Mouse (Mus musculus) heart, embryonic 13.5 days (tissue): ENCODE measurements at regions not wholly inside any gene's neighbourhood (a gene's known extent, or its start where the extent isn't known, plus 50 kb on each side); places are given as distances from the start of the nearest gene placed in this dataset.

ENCODE experiments used
- ATAC-seq: fragments of 200-750 bp; cut with Nextera tagmentation; 2 replicates; pipeline ENCODE4 v1.8.0; 2017; ENCODE audit warnings: moderate TSS enrichment; ENCODE audit not compliant: insufficient number of reproducible peaks, low FRiP score, low TSS enrichment; ENCODE audit errors: extremely low read depth
- H3K27ac ChIP-seq: fragments of 300-500 bp; sonication (generic); replicated peaks from 2 replicates; pipeline ENCODE4 v1.5.1; 2015; ENCODE audit warnings: moderate library complexity, mild to moderate bottlenecking, inconsistent platforms
- H3K27me3 ChIP-seq: fragments of 300-500 bp; sonication (generic); replicated peaks from 2 replicates; pipeline ENCODE4 v1.6.1; 2015; ENCODE audit warnings: mild to moderate bottlenecking, inconsistent platforms
- H3K36me3 ChIP-seq: fragments of 300-500 bp; sonication (generic); 2 replicates; pipeline ENCODE4 v1.6.1; 2015; ENCODE audit warnings: mild to moderate bottlenecking, inconsistent platforms
- H3K4me1 ChIP-seq: fragments of 300-500 bp; sonication (generic); 2 replicates; pipeline ENCODE4 v1.6.1; 2015; ENCODE audit warnings: inconsistent platforms
- H3K4me2 ChIP-seq: fragments of 300-500 bp; sonication (generic); 2 replicates; pipeline ENCODE4 v1.6.1; 2015; ENCODE audit warnings: inconsistent platforms, mild to moderate bottlenecking, moderate library complexity
- H3K4me3 ChIP-seq: fragments of 300-500 bp; sonication (generic); 2 replicates; pipeline ENCODE4 v1.5.1; 2015; ENCODE audit warnings: moderate library complexity, mild to moderate bottlenecking, inconsistent platforms
- H3K9ac ChIP-seq: fragments of 300-500 bp; sonication (generic); 2 replicates; pipeline ENCODE4 v1.6.1; 2015; ENCODE audit warnings: inconsistent platforms, mild to moderate bottlenecking, moderate library complexity
- H3K9me3 ChIP-seq: fragments of 300-500 bp; sonication (generic); 2 replicates; pipeline ENCODE4 v1.6.1; 2016; ENCODE audit warnings: inconsistent platforms
- whole genome bisulfite sequencing: fragments of 180-500 bp; shearing (Covaris S2); methylation state at CpG from one replicate; pipeline ENCODE4 v1.1.7; 2015; ENCODE audit warnings: mixed read lengths; 5-methylcytosine and 5-hydroxymethylcytosine counted together

DNA sequence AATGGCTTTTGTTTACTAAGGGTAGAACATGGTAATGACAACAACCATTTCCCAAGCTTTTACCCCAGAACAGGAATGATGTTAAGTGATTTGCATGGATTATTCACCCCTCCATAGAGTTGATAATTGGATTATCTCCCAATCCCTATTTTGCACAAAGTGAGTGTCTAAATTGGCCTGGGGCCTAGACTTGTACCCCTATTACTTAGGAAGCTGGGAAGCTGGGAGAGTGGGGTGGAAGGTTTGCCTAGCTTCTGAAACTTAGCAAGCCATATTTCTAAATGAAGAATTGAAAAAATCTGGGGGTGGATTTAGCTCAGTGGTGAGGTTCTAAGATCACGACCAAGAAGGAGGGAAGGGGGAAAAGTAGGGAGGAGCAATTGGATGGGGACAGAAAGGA is 289.9 kb downstream of the Rngtt start:
- H3K36me3 ChIP-seq = no peaks in the 10 kb centered on the region
- H3K9ac ChIP-seq = no peak overlapping the region
- peaks cover 4% of the 10 kb centered on the region; the same call in 1 of the 2 replicates for H3K4me1 ChIP-seq
- no peak overlapping the region for H3K4me3 ChIP-seq
- peaks cover 8% of the 10 kb centered on the region for H3K27me3 ChIP-seq
- no peak for ATAC-seq
- H3K27ac ChIP-seq = no peak overlapping the region
- no peaks in the 10 kb centered on the region for H3K9me3 ChIP-seq
- whole genome bisulfite sequencing = 58% methylated on average over 1 of the region's 1 CpGs
- no peak overlapping the region for H3K4me2 ChIP-seq

DNA sequence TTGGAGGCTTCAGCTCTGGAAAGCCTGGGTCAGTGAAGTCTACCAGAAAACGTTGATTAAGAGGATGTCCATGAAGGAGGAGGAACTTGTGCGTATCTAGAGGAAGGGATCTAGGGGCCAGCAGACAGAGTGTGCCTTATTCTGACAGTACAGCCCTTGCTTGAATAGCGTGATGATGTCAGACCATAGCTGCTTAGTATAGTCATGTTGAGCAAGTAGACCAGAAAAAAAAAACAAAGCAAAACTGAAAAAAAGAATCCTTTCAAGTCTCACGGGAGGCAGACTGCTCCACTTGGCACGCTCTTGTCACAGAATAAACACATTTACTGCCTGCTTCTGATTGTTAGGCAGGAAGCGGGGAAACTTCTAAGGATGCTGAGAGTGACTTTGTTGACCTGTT is 290.7 kb downstream of the Rngtt start:
- WGBS = 49% methylated on average over 6 of the region's 6 CpGs
- peaks cover 4% of the 10 kb centered on the region; the same call in 1 of the 2 replicates for H3K4me1 ChIP-seq
- no peaks in the 10 kb centered on the region for H3K36me3 ChIP-seq
- H3K9ac ChIP-seq = no peak overlapping the region
- no peaks in the 10 kb centered on the region for H3K9me3 ChIP-seq
- H3K27me3 ChIP-seq = peaks cover 7% of the 10 kb centered on the region
- ATAC-seq = no peak
- H3K4me2 ChIP-seq = no peak overlapping the region
- no peak overlapping the region for H3K4me3 ChIP-seq
- no peak overlapping the region for H3K27ac ChIP-seq

- H3K27ac ChIP-seq = no peak overlapping the region
- no peaks in the 10 kb centered on the region for H3K36me3 ChIP-seq
- no peaks in the 10 kb centered on the region for H3K27me3 ChIP-seq
- ATAC-seq = no peak
- H3K9me3 ChIP-seq = no peaks in the 10 kb centered on the region
- peaks cover 4% of the 10 kb centered on the region; the same call in 1 of the 2 replicates for H3K4me1 ChIP-seq
- no peak overlapping the region for H3K4me2 ChIP-seq
- no peak overlapping the region for H3K9ac ChIP-seq
- 72% methylated on average over 5 of the region's 5 CpGs for WGBS
- no peak overlapping the region for H3K4me3 ChIP-seq
Measured at GRCm38 (mm10) chr4:33604636-33605035, 294.5 kb downstream of the Rngtt start.

- Histone ChIP-seq H3K9me3 (no peaks in the 10 kb centered on the region), H3K27ac (no peak overlapping the region), H3K4me3 (no peak overlapping the region), H3K36me3 (no peaks in the 10 kb centered on the region), H3K4me2 (no peak overlapping the region), H3K9ac (no peak overlapping the region), H3K27me3 (no peaks in the 10 kb centered on the region), H3K4me1 (0 out of 2 replicates have a peak, but pooled peaks cover 4% of the 10 kb centered on the region)
- 80% methylated on average over 5 of the region's 5 CpGs for WGBS
- no peak for ATAC-seq
Measured at GRCm38 (mm10) chr4:33639821-33640575, 284.4 kb upstream of the Cnr1 start.

DNA sequence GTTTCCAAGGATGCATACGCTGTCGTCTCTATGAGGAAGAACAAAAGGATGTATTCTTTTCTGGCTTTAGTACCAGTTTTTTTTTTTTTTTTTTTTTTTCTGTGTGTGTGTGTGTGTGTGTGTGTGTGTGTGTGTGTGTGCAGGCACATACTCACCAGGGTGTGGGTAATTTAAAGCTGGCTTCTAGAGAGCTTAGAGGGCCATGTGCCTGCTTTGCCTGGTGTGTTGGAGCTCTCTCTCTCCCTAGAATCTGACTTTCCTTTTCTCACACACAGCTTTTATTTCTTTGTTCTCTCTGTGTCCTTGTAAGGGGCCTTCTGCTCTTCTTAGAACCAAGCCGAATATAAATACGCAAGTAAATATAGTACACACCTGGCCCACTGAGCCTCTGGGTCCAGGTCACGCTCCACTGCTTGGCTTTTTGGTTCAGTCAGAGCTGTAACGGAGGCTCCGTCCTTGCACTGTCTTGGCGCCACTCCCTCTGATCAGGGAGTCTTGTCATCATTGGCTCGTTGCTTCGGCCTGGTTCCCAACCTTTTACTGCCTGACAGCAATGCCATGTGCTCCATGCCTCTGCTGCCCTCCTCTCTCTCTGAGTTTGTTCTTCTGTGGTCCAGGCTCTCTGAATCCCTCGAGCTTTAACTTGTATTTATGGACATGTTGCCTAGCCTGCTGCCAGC is 283.7 kb upstream of the Cnr1 start:
- H3K36me3 ChIP-seq = no peaks in the 10 kb centered on the region

GRCm38 (mm10) chr4:33641883-33642282 is 282.5 kb upstream of the Cnr1 start:
- H3K9me3 ChIP-seq = no peaks in the 10 kb centered on the region
- 55% methylated on average over 6 of the region's 6 CpGs for WGBS

More for the DNA sequence above, 283.7 kb upstream of the Cnr1 start:
- no peak overlapping the region for H3K4me2 ChIP-seq
- no peak overlapping the region for H3K9ac ChIP-seq
- 0 out of 2 replicates have a peak, but pooled peaks cover 4% of the 10 kb centered on the region for H3K4me1 ChIP-seq
- no peaks in the 10 kb centered on the region for H3K9me3 ChIP-seq
- no peak overlapping the region for H3K27ac ChIP-seq
- no peaks in the 10 kb centered on the region for H3K27me3 ChIP-seq
- ATAC-seq = no peak
- 81% methylated on average over 11 of the region's 11 CpGs for WGBS
- H3K4me3 ChIP-seq = no peak overlapping the region

GRCm38 (mm10) chr4:33642526-33642925 is 281.9 kb upstream of the Cnr1 start:
- WGBS = 65% methylated on average over 13 of the region's 13 CpGs
- no peaks in the 10 kb centered on the region for H3K9me3 ChIP-seq
- H3K9ac ChIP-seq = no peak overlapping the region
- no peak overlapping the region for H3K4me3 ChIP-seq
- no peaks in the 10 kb centered on the region for H3K27me3 ChIP-seq
- no peak overlapping the region for H3K4me2 ChIP-seq
- H3K36me3 ChIP-seq = no peaks in the 10 kb centered on the region
- no peak overlapping the region for H3K27ac ChIP-seq
- H3K4me1 ChIP-seq = 0 out of 2 replicates have a peak, but pooled peaks cover 4% of the 10 kb centered on the region
- no peak for ATAC-seq

More at GRCm38 (mm10) chr4:33641883-33642282, 282.5 kb upstream of the Cnr1 start:
- no peak overlapping the region for H3K4me3 ChIP-seq
- H3K9ac ChIP-seq = no peak overlapping the region
- no peak for ATAC-seq
- H3K4me2 ChIP-seq = no peak overlapping the region
- no peak overlapping the region for H3K27ac ChIP-seq
- no peaks in the 10 kb centered on the region for H3K36me3 ChIP-seq
- H3K4me1 ChIP-seq = 0 out of 2 replicates have a peak, but pooled peaks cover 4% of the 10 kb centered on the region
- no peaks in the 10 kb centered on the region for H3K27me3 ChIP-seq

DNA sequence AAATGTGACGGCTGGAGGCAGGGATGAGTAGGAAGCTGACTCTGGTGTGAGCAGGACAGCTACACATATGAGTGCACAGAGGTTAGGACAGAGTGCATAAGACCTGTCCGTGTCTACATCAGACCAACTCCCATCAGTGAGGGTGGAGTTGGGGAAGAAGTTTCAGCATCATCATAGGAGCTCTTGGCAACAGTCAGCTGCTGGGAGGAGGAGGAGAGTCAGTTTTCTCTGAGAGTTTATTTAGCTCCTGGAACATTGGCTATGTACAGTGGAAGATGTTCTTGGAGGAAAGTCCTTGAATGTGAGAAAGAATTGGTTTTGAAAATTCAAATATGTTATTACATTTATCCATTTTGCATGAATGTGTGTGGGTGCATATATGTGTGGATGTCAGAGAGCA is 279.2 kb upstream of the Cnr1 start:
- Histone ChIP-seq H3K4me2 (no peak overlapping the region), H3K9ac (no peak overlapping the region), H3K9me3 (no peaks in the 10 kb centered on the region), H3K27ac (no peak overlapping the region), H3K4me1 (0 out of 2 replicates have a peak, but pooled peaks cover 4% of the 10 kb centered on the region), H3K27me3 (no peaks in the 10 kb centered on the region), H3K4me3 (no peak overlapping the region), H3K36me3 (no peaks in the 10 kb centered on the region)
- ATAC-seq = no peak
- 71% methylated on average over 2 of the region's 2 CpGs for WGBS

GRCm38 (mm10) chr4:33651292-33651691 is 273.1 kb upstream of the Cnr1 start:
- no peak overlapping the region for H3K27ac ChIP-seq
- no peak overlapping the region for H3K4me3 ChIP-seq
- no peaks in the 10 kb centered on the region for H3K27me3 ChIP-seq
- 69% methylated on average over 5 of the region's 5 CpGs for WGBS
- H3K4me1 ChIP-seq = no peaks in the 10 kb centered on the region
- H3K36me3 ChIP-seq = no peaks in the 10 kb centered on the region
- H3K4me2 ChIP-seq = no peak overlapping the region
- ATAC-seq = no peak
- H3K9ac ChIP-seq = no peak overlapping the region
- no peaks in the 10 kb centered on the region; the same call in 1 of the 2 replicates for H3K9me3 ChIP-seq

- WGBS = 82% methylated on average over 14 of the region's 14 CpGs
- no peak overlapping the region for H3K4me3 ChIP-seq
- no peak overlapping the region for H3K27ac ChIP-seq
- ATAC-seq = no peak
- H3K9ac ChIP-seq = no peak overlapping the region
- no peak overlapping the region for H3K4me2 ChIP-seq
- H3K9me3 ChIP-seq = no peaks in the 10 kb centered on the region; the same call in 1 of the 2 replicates
- H3K36me3 ChIP-seq = no peaks in the 10 kb centered on the region
- H3K4me1 ChIP-seq = peaks cover 6% of the 10 kb centered on the region; the same call in 1 of the 2 replicates
- peaks cover under 1% of the 10 kb centered on the region; the same call in 1 of the 2 replicates for H3K27me3 ChIP-seq
Measured at GRCm38 (mm10) chr4:33659766-33660165, 264.6 kb upstream of the Cnr1 start.

GRCm38 (mm10) chr4:33660553-33660952 is 263.8 kb upstream of the Cnr1 start:
- Histone ChIP-seq H3K27ac (no peak overlapping the region), H3K9ac (no peak overlapping the region), H3K4me2 (no peak overlapping the region), H3K4me3 (no peak overlapping the region), H3K4me1 (peaks cover 6% of the 10 kb centered on the region; the same call in 1 of the 2 replicates), H3K36me3 (no peaks in the 10 kb centered on the region), H3K9me3 (no peaks in the 10 kb centered on the region; the same call in 1 of the 2 replicates), H3K27me3 (peaks cover 6% of the 10 kb centered on the region)
- WGBS = 77% methylated on average over 5 of the region's 5 CpGs
- no peak for ATAC-seq
